8 mouse cellular contexts compared by ENCODE assay signal in genomic region chr3:50905274-50905992, GRCm38 (mm10).
DNase-seq lines count a peak whose midpoint lies in the region; ATAC-seq lines count a peak whose summit lies in the region.

No protein-coding gene starts in this region.

- H3K27ac ChIP-seq in heart, embryonic 14.5 days (replicated peaks in 1 of 2; ENCODE audit: control insufficient read depth in 1 of 2, insufficient read depth in 1 of 2, low read depth in 2 of 2, low read length in 2 of 2): no peak overlapping the region
- peak overlapping the region; percentile 71 for H3K27ac ChIP-seq in forebrain, embryonic 12.5 days
- H3K27ac ChIP-seq in kidney, embryonic 14.5 days (ENCODE audit: low read depth, low read length): peak overlapping the region; percentile 65; the same call in 1 of the 2 replicates

- no peaks in the 10 kb centered on the region for H3K36me3 ChIP-seq in heart, embryonic 14.5 days (ENCODE audit: control insufficient read depth, insufficient read depth, low read length)
- H3K36me3 ChIP-seq in forebrain, embryonic 12.5 days (replicated peaks): no peaks in the 10 kb centered on the region
- no peaks in the 10 kb centered on the region for H3K36me3 ChIP-seq in kidney, embryonic 14.5 days (ENCODE audit: control insufficient read depth, insufficient read depth, low read length)

- 22% methylated on average over 16 of the region's 16 CpGs for WGBS in heart, embryonic 14.5 days
- WGBS in forebrain, embryonic 12.5 days: 11% methylated on average over 16 of the region's 16 CpGs
- 12% methylated on average over 16 of the region's 16 CpGs for WGBS in kidney, embryonic 14.5 days

- H3K4me2 ChIP-seq in heart, embryonic 14.5 days (ENCODE audit: low read length): peak overlapping the region; percentile 73
- H3K4me2 ChIP-seq in forebrain, embryonic 12.5 days: peak overlapping the region; percentile 50
- H3K4me2 ChIP-seq in kidney, embryonic 14.5 days (replicated peaks; ENCODE audit: low read depth, low read length): peak overlapping the region; percentile 49

- H3K9ac ChIP-seq in heart, embryonic 14.5 days (ENCODE audit: low read length): peak overlapping the region; percentile 49; the same call in 1 of the 2 replicates
- no peak overlapping the region for H3K9ac ChIP-seq in forebrain, embryonic 12.5 days
- H3K9ac ChIP-seq in kidney, embryonic 14.5 days (ENCODE audit: low read depth, low read length): no peak overlapping the region

- peak overlapping the region in 1 of 2 experiments; percentile 47; a peak in 3 of 4 replicates for H3K4me3 ChIP-seq in heart, embryonic 14.5 days (ENCODE audit: control insufficient read depth in 1 of 2, insufficient read depth in 1 of 2, low read depth in 1 of 2, low read length in 2 of 2)
- H3K4me3 ChIP-seq in forebrain, embryonic 12.5 days (replicated peaks): 0 out of 2 replicates have a peak overlapping the region, but pooled peaks have one; percentile 14
- peak overlapping the region; percentile 35; the same call in 1 of the 2 replicates for H3K4me3 ChIP-seq in kidney, embryonic 14.5 days (ENCODE audit: low read length)

- no peaks in the 10 kb centered on the region for H3K9me3 ChIP-seq in heart, embryonic 14.5 days (ENCODE audit: control insufficient read depth, low read length)
- no peaks in the 10 kb centered on the region for H3K9me3 ChIP-seq in forebrain, embryonic 12.5 days
- no peaks in the 10 kb centered on the region for H3K9me3 ChIP-seq in kidney, embryonic 14.5 days (ENCODE audit: control insufficient read depth, low read length)

- no peak for DNase-seq in heart, postnatal 25 days (ENCODE audit: low spot score)
- peak; percentile 9 for DNase-seq in lung, postnatal 36 days
- peak; percentile 40 for DNase-seq in thymus, postnatal 25 days
- DNase-seq in spleen, postnatal 36 days (ENCODE audit: low spot score in 2 of 2): no peak
- no peak for DNase-seq in spleen, adult 12 weeks (ENCODE audit: low spot score)

- ATAC-seq in heart, embryonic 14.5 days (ENCODE audit: insufficient number of reproducible peaks, insufficient read depth, low FRiP score, low read depth): no peak
- ATAC-seq in forebrain, embryonic 12.5 days (ENCODE audit: low FRiP score): peak; percentile 33; the same call in 1 of the 2 replicates
- ATAC-seq in kidney, embryonic 14.5 days (ENCODE audit: low FRiP score, low TSS enrichment): peak; percentile 68

- H3K27me3 ChIP-seq in heart, embryonic 14.5 days (ENCODE audit: control insufficient read depth, insufficient read depth, low read length): no peaks in the 10 kb centered on the region
- no peaks in the 10 kb centered on the region for H3K27me3 ChIP-seq in forebrain, embryonic 12.5 days
- H3K27me3 ChIP-seq in kidney, embryonic 14.5 days (ENCODE audit: control insufficient read depth, insufficient read depth, low read length): no peaks in the 10 kb centered on the region

- intact Hi-C loops in heart, postnatal 25 days (cut with DNase I): loop anchor here (5.0 to 10.0 kb wide), 4 partner anchors 217 to 1813 kb away; no protein-coding TSS in a partner anchor

- peaks cover 4 to 5% of the 10 kb centered on the region in 2 experiments; a peak in 2 of 4 replicates for H3K4me1 ChIP-seq in heart, embryonic 14.5 days (ENCODE audit: control insufficient read depth in 2 of 2, insufficient read depth in 2 of 2, low read length in 2 of 2)
- H3K4me1 ChIP-seq in forebrain, embryonic 12.5 days: peaks cover 22% of the 10 kb centered on the region
- peaks cover 19% of the 10 kb centered on the region; the same call in 1 of the 2 replicates for H3K4me1 ChIP-seq in kidney, embryonic 14.5 days (ENCODE audit: control insufficient read depth, insufficient read depth, low read length)

Comparison
In these comparisons a context has a peak if more than half of its experiments do, and no peak if none do; other contexts are left out.
1. H3K27ac ChIP-seq: peak in forebrain, embryonic 12.5 days (single experiment) and kidney, embryonic 14.5 days (single experiment); none in heart, embryonic 14.5 days (0 of 2).
2. DNase-seq: peak in lung, postnatal 36 days (single experiment) and thymus, postnatal 25 days (single experiment); none in heart, postnatal 25 days (single experiment), spleen, postnatal 36 days (0 of 2) and spleen, adult 12 weeks (single experiment).
3. Peak in every context shown above with its lines, with median percentiles within 50 percentile points of each other: H3K4me2 ChIP-seq.